Mouse (Mus musculus): ENCODE data around the gene Smpdl3a. TPM values are rescaled to one million over a fixed set of nuclear protein-coding genes. Genes with fewer than 3 reads are reported as not detected.

The Smpdl3a gene
- polyA plus RNA-seq, 1 experiment from 2014 or later, result 41.2 TPM

GRCm38 (mm10) chr10:57841638-57842509 lies 47.7 kb downstream of the Smpdl3a start:
- H3K27ac ChIP-seq (ENCODE audit: low read length), result no peak overlapping the region
- H3K36me3 ChIP-seq (ENCODE audit: control insufficient read depth, insufficient read depth), result no peaks in the 10 kb centered on the region
- H3K9ac ChIP-seq (ENCODE audit: low read length), result no peak overlapping the region
- H3K4me1 ChIP-seq (ENCODE audit: control insufficient read depth, insufficient read depth, low read length), result no peaks in the 10 kb centered on the region
- H3K4me3 ChIP-seq (ENCODE audit: low read length), result no peak overlapping the region
- WGBS, result 33% methylated on average over 8 of the region's 8 CpGs
- no peaks in the 10 kb centered on the region for H3K27me3 ChIP-seq (ENCODE audit: control insufficient read depth, insufficient read depth, low read length)
- no peak for ATAC-seq (replicated peaks; ENCODE audit: extremely low read depth, insufficient read depth, low FRiP score)
- no peaks in the 10 kb centered on the region for H3K9me3 ChIP-seq (replicated peaks; ENCODE audit: control insufficient read depth, low read length)
- no peak overlapping the region for H3K4me2 ChIP-seq (ENCODE audit: low read depth, low read length)

- H3K4me1 ChIP-seq (ENCODE audit: control insufficient read depth, insufficient read depth, low read length), result no peaks in the 10 kb centered on the region
- 60% methylated on average over 6 of the region's 6 CpGs for WGBS
- H3K36me3 ChIP-seq (ENCODE audit: control insufficient read depth, insufficient read depth), result no peaks in the 10 kb centered on the region
Measured at GRCm38 (mm10) chr10:57847916-57848682, 54.0 kb downstream of the Smpdl3a start.

More at GRCm38 (mm10) chr10:57847916-57848682, 54.0 kb downstream of the Smpdl3a start:
- Histone ChIP-seq H3K9me3 (replicated peaks; ENCODE audit: control insufficient read depth, low read length) (no peaks in the 10 kb centered on the region), H3K27ac (ENCODE audit: low read length) (no peak overlapping the region), H3K9ac (ENCODE audit: low read length) (no peak overlapping the region), H3K4me2 (ENCODE audit: low read depth, low read length) (no peak overlapping the region), H3K4me3 (ENCODE audit: low read length) (no peak overlapping the region), H3K27me3 (ENCODE audit: control insufficient read depth, insufficient read depth, low read length) (no peaks in the 10 kb centered on the region)
- ATAC-seq (replicated peaks; ENCODE audit: extremely low read depth, insufficient read depth, low FRiP score), result no peak

Other genes with a start within 250 kb of the Smpdl3a start
- gene Pkib, start 162.4 kb upstream of the Smpdl3a start, polyA plus RNA-seq (2015; fragmentation: Nextera tagmentation; extraction: Ambion mirVana), result 1.7 and 2.7 TPM in 2 replicates
- gene Fabp7, start 9.5 kb upstream of the Smpdl3a start, polyA plus RNA-seq (2015; fragmentation: Nextera tagmentation; extraction: Ambion mirVana), result 11.5 and 12.9 TPM in 2 replicates

All from heart, embryonic 16.5 days (tissue).